Mouse (Mus musculus): ENCODE results near the gene Usp32.

Usp32 gene

GRCm38 (mm10) chr11:84948114-84948513 lies 191.8 kb downstream of the Usp32 start:
- Histone ChIP-seq H3K27me3 (ENCODE audit: insufficient read depth, low read length) (peaks cover 12% of the 10 kb centered on the region), H3K4me1 (replicated peaks; ENCODE audit: low read depth, low read length) (peaks cover 61% of the 10 kb centered on the region), H3K36me3 (ENCODE audit: insufficient read depth, low read length) (no peaks in the 10 kb centered on the region), H3K4me3 (replicated peaks; ENCODE audit: low read length) (no peak overlapping the region), H3K9me3 (ENCODE audit: low read length) (no peaks in the 10 kb centered on the region)
- no peak for TF ChIP-seq POU5F1 (IDR thresholded peaks at IDR 0.05; ENCODE audit: borderline replicate concordance, low read length)
- TF ChIP-seq NANOG (IDR thresholded peaks at IDR 0.05; ENCODE audit: borderline replicate concordance, low read length): no peak
- TF ChIP-seq CTCF (conservative IDR thresholded peaks at IDR 0.05; ENCODE audit: low read length): no peak

- Histone ChIP-seq H3K4me3 (replicated peaks; ENCODE audit: low read length) (0 out of 2 replicates have a peak overlapping the region, but pooled peaks have one; percentile 13), H3K27me3 (ENCODE audit: insufficient read depth, low read length) (peaks cover 12% of the 10 kb centered on the region), H3K36me3 (ENCODE audit: insufficient read depth, low read length) (no peaks in the 10 kb centered on the region), H3K4me1 (replicated peaks; ENCODE audit: low read depth, low read length) (peaks cover 67% of the 10 kb centered on the region), H3K9me3 (ENCODE audit: low read length) (no peaks in the 10 kb centered on the region)
- TF ChIP-seq CTCF (conservative IDR thresholded peaks at IDR 0.05; ENCODE audit: low read length): no peak
- TF ChIP-seq POU5F1 (IDR thresholded peaks at IDR 0.05; ENCODE audit: borderline replicate concordance, low read length): no peak
- TF ChIP-seq NANOG (IDR thresholded peaks at IDR 0.05; ENCODE audit: borderline replicate concordance, low read length): no peak
Observed at GRCm38 (mm10) chr11:84947206-84947605, 192.8 kb downstream of the Usp32 start.

- TF ChIP-seq NANOG (IDR thresholded peaks at IDR 0.05; ENCODE audit: borderline replicate concordance, low read length) (no peak), CTCF (conservative IDR thresholded peaks at IDR 0.05; ENCODE audit: low read length) (no peak), POU5F1 (IDR thresholded peaks at IDR 0.05; ENCODE audit: borderline replicate concordance, low read length) (no peak)
- peaks cover 12% of the 10 kb centered on the region for H3K27me3 ChIP-seq (ENCODE audit: insufficient read depth, low read length)
- peak overlapping the region; percentile 63; the same call in 1 of the 2 replicates for H3K4me3 ChIP-seq (replicated peaks; ENCODE audit: low read length)
- H3K4me1 ChIP-seq (replicated peaks; ENCODE audit: low read depth, low read length): peaks cover 67% of the 10 kb centered on the region
- no peaks in the 10 kb centered on the region for H3K9me3 ChIP-seq (ENCODE audit: low read length)
- H3K36me3 ChIP-seq (ENCODE audit: insufficient read depth, low read length): no peaks in the 10 kb centered on the region
Observed at GRCm38 (mm10) chr11:84945841-84946240, 194.1 kb downstream of the Usp32 start.

GRCm38 (mm10) chr11:84944639-84945435 lies 195.1 kb downstream of the Usp32 start:
- Histone ChIP-seq H3K36me3 (ENCODE audit: insufficient read depth, low read length) (no peaks in the 10 kb centered on the region), H3K4me3 (replicated peaks; ENCODE audit: low read length) (peak overlapping the region; percentile 63), H3K9me3 (ENCODE audit: low read length) (no peaks in the 10 kb centered on the region), H3K4me1 (replicated peaks; ENCODE audit: low read depth, low read length) (peaks cover 67% of the 10 kb centered on the region), H3K27me3 (ENCODE audit: insufficient read depth, low read length) (peaks cover 10% of the 10 kb centered on the region)
- no peak for TF ChIP-seq POU5F1 (IDR thresholded peaks at IDR 0.05; ENCODE audit: borderline replicate concordance, low read length)
- no peak for TF ChIP-seq NANOG (IDR thresholded peaks at IDR 0.05; ENCODE audit: borderline replicate concordance, low read length)
- TF ChIP-seq CTCF (conservative IDR thresholded peaks at IDR 0.05; ENCODE audit: low read length): no peak

GRCm38 (mm10) chr11:84943948-84944347 lies 196.0 kb downstream of the Usp32 start:
- Histone ChIP-seq H3K9me3 (ENCODE audit: low read length) (no peaks in the 10 kb centered on the region), H3K4me3 (replicated peaks; ENCODE audit: low read length) (peak overlapping the region; percentile 63), H3K27me3 (ENCODE audit: insufficient read depth, low read length) (peaks cover 10% of the 10 kb centered on the region), H3K4me1 (replicated peaks; ENCODE audit: low read depth, low read length) (peaks cover 60% of the 10 kb centered on the region), H3K36me3 (ENCODE audit: insufficient read depth, low read length) (no peaks in the 10 kb centered on the region)
- TF ChIP-seq CTCF (conservative IDR thresholded peaks at IDR 0.05; ENCODE audit: low read length) (no peak), POU5F1 (IDR thresholded peaks at IDR 0.05; ENCODE audit: borderline replicate concordance, low read length) (no peak), NANOG (IDR thresholded peaks at IDR 0.05; ENCODE audit: borderline replicate concordance, low read length) (peak; percentile 27; the same call in 1 of the 2 replicates)

GRCm38 (mm10) chr11:84940140-84940539 lies 199.8 kb downstream of the Usp32 start:
- Histone ChIP-seq H3K27me3 (ENCODE audit: insufficient read depth, low read length) (peaks cover 3% of the 10 kb centered on the region), H3K9me3 (ENCODE audit: low read length) (no peaks in the 10 kb centered on the region), H3K36me3 (ENCODE audit: insufficient read depth, low read length) (no peaks in the 10 kb centered on the region), H3K4me1 (replicated peaks; ENCODE audit: low read depth, low read length) (peaks cover 29% of the 10 kb centered on the region), H3K4me3 (replicated peaks; ENCODE audit: low read length) (no peak overlapping the region)
- TF ChIP-seq NANOG (IDR thresholded peaks at IDR 0.05; ENCODE audit: borderline replicate concordance, low read length) (no peak), CTCF (conservative IDR thresholded peaks at IDR 0.05; ENCODE audit: low read length) (no peak), POU5F1 (IDR thresholded peaks at IDR 0.05; ENCODE audit: borderline replicate concordance, low read length) (no peak)

- H3K36me3 ChIP-seq (ENCODE audit: insufficient read depth, low read length): no peaks in the 10 kb centered on the region
- no peak overlapping the region for H3K4me3 ChIP-seq (replicated peaks; ENCODE audit: low read length)
- H3K4me1 ChIP-seq (replicated peaks; ENCODE audit: low read depth, low read length): peaks cover 23% of the 10 kb centered on the region
- TF ChIP-seq POU5F1 (IDR thresholded peaks at IDR 0.05; ENCODE audit: borderline replicate concordance, low read length): no peak
- no peak for TF ChIP-seq NANOG (IDR thresholded peaks at IDR 0.05; ENCODE audit: borderline replicate concordance, low read length)
- no peak for TF ChIP-seq CTCF (conservative IDR thresholded peaks at IDR 0.05; ENCODE audit: low read length)
- H3K9me3 ChIP-seq (ENCODE audit: low read length): no peaks in the 10 kb centered on the region
- H3K27me3 ChIP-seq (ENCODE audit: insufficient read depth, low read length): peaks cover 3% of the 10 kb centered on the region
Observed at GRCm38 (mm10) chr11:84939508-84940053, 200.4 kb downstream of the Usp32 start.

All from E14TG2a.4 (cell line).